Mouse (Mus musculus) spleen, adult 10 weeks (tissue): ENCODE data around the gene Comtd1. TPM values are rescaled to one million over a fixed set of nuclear protein-coding genes. Genes with fewer than 3 reads are reported as not detected.

Experiments used
- polyA plus RNA-seq: library from polyadenylated mRNA; stranded (reverse); fragments of 350-450 nt; fragmentation: Illumina TruSeq; extraction: RNeasy Lipid Tissue Mini Kit (QIAGEN cat#74804); gene quantifications from one replicate; pipeline ENCODE4 v1.2.3, GENCODE M21; 2015; ENCODE audit warnings: low replicate concordance; ENCODE audit not compliant: insufficient read depth

The Comtd1 gene
- 2.9 TPM for polyA plus RNA-seq

DNA sequence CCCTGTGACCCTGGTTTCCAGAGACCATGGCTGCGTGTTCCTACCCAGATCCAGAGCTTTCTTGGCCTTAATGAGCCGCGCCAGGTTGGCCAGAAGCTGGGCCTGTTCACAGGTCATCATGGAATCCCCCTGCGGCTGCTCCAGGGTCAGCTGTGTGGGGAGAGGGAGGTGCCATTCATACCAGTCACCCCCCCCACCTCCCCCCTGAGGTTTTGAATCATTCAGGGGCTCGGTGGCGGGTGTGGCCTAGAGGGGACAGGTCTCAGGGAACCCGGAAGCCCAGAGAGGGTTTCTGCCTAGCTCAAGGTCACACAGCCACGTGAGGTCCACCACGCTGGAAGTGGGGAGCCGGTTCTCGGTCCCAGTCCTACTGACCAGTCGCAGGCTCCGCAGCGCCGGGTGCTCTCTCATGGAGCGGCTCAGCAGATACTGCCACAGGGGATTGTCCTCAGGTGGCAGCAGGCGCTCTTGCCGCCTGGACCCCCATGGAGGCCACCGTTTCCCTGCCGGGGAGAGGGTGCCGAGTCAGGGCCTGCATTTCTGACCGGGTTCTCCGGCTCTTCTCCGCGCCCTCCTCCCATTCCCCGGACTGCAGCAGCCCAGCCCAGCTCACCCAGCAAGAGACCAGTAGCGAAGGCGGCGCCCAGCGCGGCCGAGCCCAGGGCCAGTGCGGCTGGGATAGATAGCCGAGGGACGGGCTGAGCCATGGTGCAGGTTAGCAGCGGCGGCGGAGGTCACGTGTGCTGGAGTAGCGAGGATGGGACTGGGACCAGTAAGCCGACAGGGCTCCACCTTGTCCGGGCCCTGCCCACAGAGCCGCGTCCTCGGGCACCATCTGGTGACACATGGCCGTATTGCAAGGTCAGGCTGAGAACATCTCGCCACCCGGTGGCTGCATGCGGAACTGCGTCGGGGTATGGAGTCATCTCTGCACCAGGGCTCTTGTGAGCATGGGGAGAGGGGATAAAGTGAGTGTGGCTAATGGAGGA is at the start of gene Comtd1:
Comtd1 (minus strand) TSS at position 812 of the 989 bp plus-strand sequence.

DNA sequence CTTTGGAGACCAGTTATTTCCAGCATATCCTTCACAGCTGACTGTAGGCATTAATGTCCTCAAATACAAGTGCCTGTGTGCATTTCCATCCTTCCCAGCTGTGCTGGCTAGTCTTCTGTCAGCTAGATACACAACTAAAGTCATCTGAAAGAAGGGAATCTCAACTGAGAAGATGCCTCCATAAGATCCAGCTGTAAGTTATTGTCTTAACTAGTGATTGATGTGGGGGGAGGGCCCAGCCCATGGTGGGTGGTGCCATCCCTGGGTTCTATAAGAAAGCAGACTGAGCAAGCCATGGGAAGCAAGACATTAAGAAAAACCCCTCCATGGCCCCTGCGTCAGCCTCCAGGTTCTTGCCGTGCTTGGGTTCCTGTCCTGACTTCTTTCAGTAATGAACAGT is 23.8 kb downstream of the Comtd1 start, which contains the start of gene Vdac2:
Vdac2 (plus strand) TSS at position 301 of the 400 bp plus-strand sequence.

Other genes with a start within 250 kb of the Comtd1 start
- not detected for gene Dupd1, start 134.4 kb downstream of the Comtd1 start, polyA plus RNA-seq
- 14.2 TPM for gene Samd8, start 98.4 kb downstream of the Comtd1 start, polyA plus RNA-seq
- not detected for gene Dusp13, start 97.8 kb downstream of the Comtd1 start, polyA plus RNA-seq
- 248 TPM for gene Vdac2, start 23.7 kb downstream of the Comtd1 start, polyA plus RNA-seq
- 2.4 TPM for gene Zfp503, start 140.6 kb upstream of the Comtd1 start, polyA plus RNA-seq
- 5.8 TPM for gene Lrmda, start 170.7 kb upstream of the Comtd1 start, polyA plus RNA-seq